Mouse (Mus musculus) spleen, postnatal 4 days (tissue): ENCODE data around the gene Eml6.
"Not testable (repeated sequence)": the region's sequence is repeated elsewhere in the genome, so short reads cannot be mapped to it uniquely, and the experiment has no call there.

Source experiments
- DNase-seq, 2 experiments: peaks; one replicate each; pipeline ENCODE4 v3.0.0; 2022; ENCODE audit warnings: low spot score in 2 of 2

Gene Eml6

GRCm38 (mm10) chr11:29840606-29841227 lies 185.1 kb downstream of the Eml6 start:
- no peak for DNase-seq

GRCm38 (mm10) chr11:29839781-29840180 lies 186.1 kb downstream of the Eml6 start:
- no peak for DNase-seq

GRCm38 (mm10) chr11:29837066-29837465 lies 188.8 kb downstream of the Eml6 start:
- DNase-seq: no peak

- no peak for DNase-seq
Measured at GRCm38 (mm10) chr11:29827729-29828128, 198.1 kb downstream of the Eml6 start.

GRCm38 (mm10) chr11:29826001-29826400 lies 199.8 kb downstream of the Eml6 start:
- DNase-seq: no peak

- DNase-seq: not testable (repeated sequence)
Measured at GRCm38 (mm10) chr11:29825271-29825718, 200.5 kb downstream of the Eml6 start, which contains the start of gene 4931440F15Rik. Gene 4931440F15Rik (minus strand): TSS chr11:29825668.

GRCm38 (mm10) chr11:29824474-29825270 lies 201.2 kb downstream of the Eml6 start:
- DNase-seq: not testable (repeated sequence)

- peak in 1 of 2 experiments; percentile 50 for DNase-seq
Measured at GRCm38 (mm10) chr11:29823141-29823540, 202.7 kb downstream of the Eml6 start.

GRCm38 (mm10) chr11:29815670-29816069 lies 210.2 kb downstream of the Eml6 start:
- DNase-seq: no peak

GRCm38 (mm10) chr11:29815261-29815660 lies 210.6 kb downstream of the Eml6 start:
- peak; percentile 67 to 70 for DNase-seq

- no peak for DNase-seq
Measured at GRCm38 (mm10) chr11:29813267-29813666, 212.6 kb downstream of the Eml6 start.

GRCm38 (mm10) chr11:29812475-29812874 lies 213.4 kb downstream of the Eml6 start:
- DNase-seq: no peak

GRCm38 (mm10) chr11:29810324-29810723 lies 215.5 kb downstream of the Eml6 start:
- no peak for DNase-seq

GRCm38 (mm10) chr11:29808981-29809589 lies 216.7 kb downstream of the Eml6 start:
- no peak for DNase-seq

- DNase-seq: no peak
Measured at GRCm38 (mm10) chr11:29808173-29808980, 217.5 kb downstream of the Eml6 start.

GRCm38 (mm10) chr11:29807325-29807724 lies 218.5 kb downstream of the Eml6 start:
- DNase-seq: no peak

- no peak for DNase-seq
Measured at GRCm38 (mm10) chr11:29801432-29802427, 224.1 kb downstream of the Eml6 start.

- DNase-seq: no peak
Measured at GRCm38 (mm10) chr11:29799839-29800238, 226.0 kb downstream of the Eml6 start.

GRCm38 (mm10) chr11:29795106-29795505 lies 230.7 kb downstream of the Eml6 start:
- DNase-seq: no peak

GRCm38 (mm10) chr11:29794475-29794874 lies 231.4 kb downstream of the Eml6 start:
- no peak for DNase-seq
